Mouse (Mus musculus) activated CD4-positive, CD25-positive, alpha-beta regulatory T cell (primary cell): ENCODE results near the gene Prdx3. TPM values are rescaled to one million over a fixed set of nuclear protein-coding genes. Genes with fewer than 3 reads are reported as not detected.

ENCODE experiments used
- polyA plus RNA-seq, 2 experiments: library from polyadenylated mRNA; unstranded; fragments of 100-300 nt; shearing (Covaris generic); gene quantifications; one replicate each; pipeline ENCODE4 v1.2.1; 2017

Prdx3 gene
- 100 to 1,000 TPM in 1 of 2 experiments, 10 to 100 TPM in 1; 90.8 to 105 TPM for polyA plus RNA-seq

DNA sequence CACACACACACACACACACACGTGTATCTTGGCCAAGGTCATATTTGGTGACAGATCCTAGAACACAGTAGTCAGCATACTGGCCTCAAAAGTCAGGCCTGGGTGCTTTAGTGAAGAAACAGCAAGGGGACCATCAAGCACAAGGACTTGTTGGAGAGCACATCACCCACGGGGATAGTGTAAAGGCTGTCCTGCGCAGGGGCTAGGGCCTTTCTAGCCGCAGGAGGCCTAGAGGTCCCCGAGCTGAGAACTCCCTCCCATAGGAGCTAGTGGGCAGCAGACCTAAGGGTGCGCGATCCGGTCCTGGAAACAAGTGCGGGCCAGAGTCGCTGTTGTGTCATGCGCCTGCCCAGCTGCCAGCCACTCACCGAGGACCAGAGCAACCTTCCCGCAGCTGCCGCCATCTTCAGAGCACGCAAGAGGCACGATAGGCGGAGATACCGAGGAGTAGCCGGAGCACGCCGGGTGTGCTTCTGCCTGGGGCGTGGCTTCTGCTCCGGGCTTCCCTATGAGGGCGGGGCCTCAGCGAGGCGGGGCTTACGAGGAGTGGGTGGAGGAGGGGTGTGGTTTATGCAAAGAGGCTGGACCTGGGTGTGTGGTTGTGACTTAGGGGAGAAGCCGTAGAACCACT is at the start of gene Prdx3:
Gene Prdx3, minus strand, starts transcription at position 493 of the 631 bp plus-strand sequence.

DNA sequence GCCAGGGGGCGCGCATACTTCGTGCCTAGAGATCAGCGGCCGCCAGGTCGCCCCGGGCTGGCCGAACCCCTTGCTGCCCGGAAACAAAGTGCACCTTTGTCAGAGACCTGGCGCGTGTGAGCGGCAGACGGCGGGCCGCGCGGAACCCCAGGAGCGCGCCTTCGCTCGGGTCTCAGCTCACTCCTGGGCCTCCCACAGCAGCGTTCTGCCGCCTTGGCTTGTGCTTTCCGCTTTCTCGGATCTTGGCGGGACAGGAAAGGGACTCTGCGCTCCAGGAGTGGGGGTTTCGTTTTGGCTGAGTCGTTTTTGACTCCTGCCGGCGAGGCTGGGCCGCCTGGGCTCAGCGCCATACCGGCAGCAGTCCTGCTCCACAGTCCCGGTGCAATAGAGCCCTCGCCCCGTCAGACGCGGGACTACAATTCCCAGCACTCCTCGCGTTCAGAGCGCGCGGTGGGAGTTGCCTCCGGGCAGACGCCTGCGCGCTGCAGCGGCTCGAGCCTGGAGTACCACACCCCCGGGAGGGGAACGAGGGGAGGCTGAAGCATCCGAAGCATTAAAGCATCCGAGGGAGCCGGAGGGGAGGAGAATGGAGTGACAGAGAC is 15.5 kb upstream of the Prdx3 start, which contains the start of gene Grk5:
Gene Grk5, plus strand, starts transcription at position 36 of the 602 bp plus-strand sequence.

DNA sequence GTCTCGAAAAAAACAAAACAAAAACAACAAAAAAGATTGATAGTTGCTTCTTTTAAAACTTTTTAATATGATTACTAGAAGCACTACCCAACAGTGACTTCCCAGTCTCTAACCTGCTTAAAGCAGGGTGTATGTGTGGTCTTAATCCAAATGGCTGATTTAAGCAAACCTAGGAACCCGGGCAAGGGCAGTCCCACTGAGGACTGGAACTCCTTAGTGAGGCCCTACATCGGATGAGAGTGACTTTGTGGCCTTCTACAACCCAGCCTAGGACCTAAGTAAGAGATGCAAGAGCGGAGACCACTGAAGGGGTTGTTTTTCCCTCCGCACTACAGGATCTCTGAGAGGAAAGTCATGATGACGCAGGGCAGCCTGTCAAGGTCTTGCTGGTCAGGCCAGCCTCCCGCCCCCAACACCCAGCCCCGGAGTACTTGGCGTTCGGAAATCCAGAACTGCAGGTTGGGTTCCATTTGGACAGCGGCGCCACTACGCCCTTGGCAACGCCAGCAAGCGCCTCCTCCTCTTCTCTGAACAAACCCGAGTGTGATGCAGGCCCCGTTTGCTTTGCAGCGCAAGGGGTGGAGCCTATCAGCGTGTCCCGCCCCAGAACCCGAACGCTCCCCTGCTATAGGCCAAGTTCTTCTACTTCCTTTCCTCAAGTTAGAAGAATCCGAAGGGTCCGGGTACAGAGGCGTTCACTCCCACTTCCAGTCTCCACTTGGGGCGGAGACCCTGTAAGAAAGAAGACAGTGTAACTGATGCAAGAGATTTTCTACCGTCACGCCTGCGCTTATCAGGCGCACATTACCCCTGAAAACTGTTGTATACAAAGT is 13.3 kb downstream of the Prdx3 start, which contains the start of gene Sfxn4:
Gene Sfxn4, minus strand, starts transcription at position 612 of the 833 bp plus-strand sequence.

Other genes starting within 250 kb of the Prdx3 start
- gene Nanos1, start 118.6 kb downstream of the Prdx3 start, polyA plus RNA-seq = 1 to 10 TPM in 1 of 2 experiments, under 1 TPM in 1; 0.99 to 5.0 TPM
- gene Eif3a, start 83.9 kb downstream of the Prdx3 start, polyA plus RNA-seq = 100 to 1,000 TPM in 1 of 2 experiments, 10 to 100 TPM in 1; 95.6 to 113 TPM
- 10 to 100 TPM; 36.9 to 40.0 TPM for gene Fam45a, start 63.0 kb downstream of the Prdx3 start, polyA plus RNA-seq
- gene Sfxn4, start 13.1 kb downstream of the Prdx3 start, polyA plus RNA-seq = 1 to 10 TPM; 1.6 to 2.6 TPM
- 1 to 10 TPM; 1.5 to 3.0 TPM for gene Grk5, start 15.2 kb upstream of the Prdx3 start, polyA plus RNA-seq